21 mouse cellular contexts compared by ENCODE assay signal in genomic region chr13:38573281-38573680, GRCm38 (mm10). TPM values are rescaled to one million over a fixed set of nuclear protein-coding genes. Genes with fewer than 3 reads are reported as not detected.
A peak's percentile ranks its signal among the peaks of the same experiment; 100 is the strongest.
DNase-seq lines count a peak whose midpoint lies in the region; TF ChIP-seq lines count a peak whose summit lies in the region.
"Had no signal": no experiment of that assay in that cellular context is flagged by ENCODE, and none has a peak within 500 bp of the region (broad histone marks: within the 10 kb centered on the region; RNA-seq: fewer than 3 reads in every experiment).

No protein-coding gene starts in this region.

- H3K4me3 ChIP-seq in lung, adult 2 months (replicated peaks; ENCODE audit: extremely low read depth, low read depth, low read length), result no peak overlapping the region
- H3K4me3 ChIP-seq: heart, embryonic 15.5 days; hindbrain, embryonic 10.5 days; hindbrain, embryonic 15.5 days had no signal

- DNase-seq in adrenal gland, adult (ENCODE audit: inconsistent age in 2 of 2, low spot score in 1 of 2), result peak; percentile 12 to 74
- no peak for DNase-seq in adrenal gland, adult 18-20 months (ENCODE audit: low spot score in 2 of 2)
- peak; percentile 20 to 42 for DNase-seq in heart, adult 18-20 months
- no peak for DNase-seq in heart, postnatal 36 days
- DNase-seq in lung, postnatal 36 days, result peak; percentile 50
- no peak for DNase-seq in lung, adult 2 months
- no peak for DNase-seq in left cerebral cortex, postnatal 14 days (ENCODE audit: low spot score in 2 of 2)
- DNase-seq: cerebellum, adult 8-10 months; cerebellum, postnatal 25 days; gastrocnemius, postnatal 25 days; kidney, adult 11 months; kidney, postnatal 14 days; layer of hippocampus, adult 9-11 months; liver; lung, embryonic 14.5 days; midbrain, embryonic 14.5 days; right cerebral cortex, postnatal 14 days; thymus, postnatal 14 days had no signal

- WGBS in lung, adult 2 months, result 94% methylated on average over 1 of the region's 1 CpGs

- H3K4me1 ChIP-seq in lung, adult 2 months (ENCODE audit: control insufficient read depth, insufficient read depth, low read length), result no peaks in the 10 kb centered on the region
- H3K4me1 ChIP-seq: hindbrain, embryonic 15.5 days had no signal

- intact Hi-C loops in heart, postnatal 36 days (cut with DNase I), result no loop called here
- intact Hi-C loops in left cerebral cortex, postnatal 14 days (cut with DNase I), result no loop called here

- no peak for TF ChIP-seq POLR2A in lung, adult 2 months (IDR thresholded peaks at IDR 0.05; ENCODE audit: borderline replicate concordance, extremely low read depth, low read depth, low read length)

- TF ChIP-seq CTCF in lung, adult 2 months (IDR thresholded peaks at IDR 0.05; ENCODE audit: insufficient read depth, low read length), result no peak

RNA-seq across cellular contexts. Expression of gene Txndc5, which starts 44.7 kb away (rescaled TPM):
- 100 to 1,000 TPM; 106 to 177 TPM for total RNA-seq in adrenal gland, adult 18-20 months (2021)
- 10 to 100 TPM; 34.0 to 35.4 TPM for total RNA-seq in heart, adult 18-20 months (2021)
- 10 to 100 TPM; 33.0 to 35.0 TPM for total RNA-seq in heart, postnatal 36 days (2021)
- polyA plus RNA-seq in lung, adult 2 months (2012; rRNA removed), result 134 and 151 TPM in 2 replicates
- 10 to 100 TPM; 42.7 to 46.0 TPM for total RNA-seq in left cerebral cortex, postnatal 14 days (2021)

Comparison
In these comparisons a context has a peak if more than half of its experiments do, and no peak if none do; other contexts are left out.
1. DNase-seq: peak in adrenal gland, adult (2 of 2), heart, adult 18-20 months (2 of 2) and lung, postnatal 36 days (single experiment); none in adrenal gland, adult 18-20 months (0 of 2), heart, postnatal 36 days (0 of 2), lung, adult 2 months (single experiment) and left cerebral cortex, postnatal 14 days (0 of 2).